Mouse (Mus musculus): ENCODE results near the gene Guca1b. TPM values are rescaled to one million over a fixed set of nuclear protein-coding genes. Genes with fewer than 3 reads are reported as not detected.

Guca1b gene
- 2.6 TPM for polyA plus RNA-seq (2015; fragmentation: Illumina TruSeq; extraction: RNeasy Lipid Tissue Mini Kit (QIAGEN cat#74804); ENCODE audit: insufficient read depth, low replicate concordance)

DNA sequence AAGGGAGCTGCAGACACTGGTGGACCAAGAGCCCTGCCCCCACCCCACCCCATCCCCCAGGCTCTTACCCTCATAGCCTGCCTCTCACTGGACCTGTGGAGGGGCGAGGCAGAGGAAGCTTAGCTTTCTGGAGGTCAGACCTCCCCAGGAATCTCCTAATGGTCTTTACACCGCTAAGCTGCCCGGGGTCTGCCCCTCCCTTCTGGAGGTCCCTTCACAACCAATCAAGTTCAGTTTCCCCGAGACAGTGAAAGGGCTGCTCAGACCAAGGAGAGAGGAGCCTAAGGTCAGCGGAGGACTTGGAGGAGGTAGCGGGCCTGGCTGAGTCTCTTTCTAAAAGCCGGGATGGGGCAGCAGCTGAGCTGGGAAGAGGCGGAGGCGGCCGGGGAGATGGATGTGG lies at the start of gene Guca1b:
TSS of gene Guca1b (plus strand) at position 249 of the 400 bp plus-strand sequence.

DNA sequence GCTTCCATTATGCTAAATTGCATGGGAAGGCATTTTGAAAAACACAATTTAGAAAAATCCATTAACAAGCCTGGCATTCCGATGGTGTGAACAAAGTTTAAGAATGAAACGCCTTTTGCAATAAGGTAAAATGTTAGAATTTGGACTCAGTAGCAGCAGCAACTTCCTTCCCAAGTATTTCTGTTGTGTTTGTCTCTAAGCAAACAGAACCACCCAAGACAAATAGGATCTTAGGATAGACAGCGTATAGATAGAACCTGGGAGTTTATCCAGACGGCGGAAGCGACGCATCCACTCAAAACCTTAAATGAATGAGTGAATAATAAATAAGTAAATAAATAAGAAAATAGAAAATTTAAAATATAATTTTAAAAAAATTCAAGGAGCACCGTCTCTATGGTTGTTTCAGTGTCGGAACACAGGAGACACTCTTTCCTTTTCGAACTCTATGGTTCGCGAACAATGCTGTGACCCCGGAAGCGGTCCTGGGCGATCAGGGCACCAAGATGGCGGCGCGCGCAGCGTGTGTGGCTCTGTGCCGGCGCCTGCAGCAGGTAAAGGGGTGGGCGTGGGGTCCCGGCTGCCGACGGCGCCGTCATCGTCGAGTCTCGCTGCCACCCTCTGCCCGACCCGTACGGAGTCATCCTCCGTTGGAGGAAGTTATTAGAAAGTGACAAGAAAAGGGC lies 16.6 kb upstream of the Guca1b start, which contains the start of gene Mrps10:
TSS of gene Mrps10 (plus strand) at position 487 of the 686 bp plus-strand sequence.

DNA sequence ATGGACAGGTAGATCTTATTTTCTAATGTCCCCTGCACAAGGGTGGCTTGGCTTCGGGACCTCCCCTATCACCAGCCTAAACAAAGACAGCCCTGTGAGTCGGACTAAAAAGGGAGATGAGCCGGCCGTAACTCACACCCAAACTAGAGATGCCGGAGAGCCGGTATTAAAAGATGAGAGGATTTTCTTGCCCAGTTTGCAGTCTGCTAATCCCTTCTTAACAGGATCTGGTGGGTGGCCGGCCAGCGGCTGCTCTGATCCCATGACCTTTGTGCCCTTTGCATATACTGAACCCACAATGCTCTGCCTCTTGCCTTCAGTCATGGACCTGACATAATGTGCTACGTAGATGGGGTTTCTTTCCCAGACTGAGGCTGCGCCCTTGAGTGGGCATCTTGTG lies 15.3 kb downstream of the Guca1b start, which contains the start of gene Guca1a:
TSS of gene Guca1a (minus strand) at position 134 of the 400 bp plus-strand sequence.

DNA sequence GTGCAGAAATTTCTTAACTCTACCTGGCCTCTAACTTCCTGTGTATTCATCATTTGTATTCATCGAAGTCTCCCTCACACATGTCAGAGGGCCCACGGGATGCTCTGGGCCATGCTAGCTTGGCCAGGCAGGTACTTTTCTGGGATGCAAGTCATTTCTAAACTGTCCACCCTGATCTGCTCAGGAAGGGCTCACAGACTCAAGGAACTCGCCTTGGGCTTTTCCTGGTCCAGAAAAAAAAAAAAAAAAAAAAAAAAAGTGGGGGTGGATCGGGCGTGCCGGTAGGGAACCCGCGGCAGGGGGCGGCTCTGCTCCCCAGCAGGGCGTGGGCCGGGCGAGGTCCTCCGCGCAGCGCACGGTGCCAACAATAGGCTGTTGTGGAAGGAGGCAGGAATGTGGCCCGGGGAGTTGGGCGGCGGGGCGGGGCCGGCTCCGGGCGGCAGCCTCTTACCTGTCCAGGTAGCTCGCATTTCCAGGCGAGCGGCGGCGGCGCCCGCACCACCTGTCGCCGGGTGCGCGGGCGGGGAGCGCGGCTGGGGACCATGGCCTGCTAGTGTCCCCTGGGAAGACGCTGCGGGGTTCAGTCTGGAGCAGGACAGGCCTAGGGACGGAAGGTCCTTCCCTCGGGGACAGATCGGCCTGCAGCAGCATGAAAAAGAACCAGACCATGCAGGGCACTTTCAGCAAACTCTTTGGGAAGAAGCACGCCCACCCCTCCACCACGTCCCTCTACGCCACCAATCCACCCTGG lies 51.1 kb downstream of the Guca1b start, which contains the start of gene AI661453:
TSS of gene AI661453 (plus strand) at position 460 of the 751 bp plus-strand sequence.

DNA sequence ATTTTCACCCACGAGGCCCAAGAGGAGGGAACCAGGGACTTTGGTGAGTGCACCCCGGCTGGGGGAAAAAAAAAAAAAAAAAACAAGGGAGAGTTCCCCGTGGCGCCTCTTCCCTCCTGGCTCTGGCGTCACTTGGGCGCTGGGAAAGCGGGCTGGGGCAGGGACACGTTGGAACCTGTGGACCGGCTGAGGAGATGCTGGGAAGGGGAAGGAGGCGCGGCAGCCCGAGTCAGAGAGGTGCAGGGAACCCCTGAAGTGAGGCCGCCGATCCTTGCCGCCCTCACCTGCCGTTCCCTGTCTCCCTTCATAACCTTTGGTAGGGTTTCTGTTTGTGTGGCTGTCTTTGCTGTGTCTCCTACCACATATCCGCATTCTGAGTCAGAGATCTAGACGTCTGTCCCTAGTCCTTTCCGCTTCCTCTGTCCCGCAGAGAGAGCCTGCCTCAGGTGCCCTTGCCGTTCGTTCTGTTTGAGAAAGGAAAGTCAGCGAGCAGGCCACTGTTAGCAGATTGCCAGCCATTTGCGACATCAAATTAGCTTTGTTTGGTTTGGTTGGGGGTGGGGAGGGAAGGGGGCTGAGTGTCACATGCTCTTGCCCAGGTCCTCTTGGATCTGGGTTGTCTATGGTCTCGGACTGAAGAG lies 51.8 kb downstream of the Guca1b start, which contains the start of gene 1700001C19Rik:
TSS of gene 1700001C19Rik (minus strand) at position 470 of the 641 bp plus-strand sequence.

Other genes with a start within 250 kb of the Guca1b start
- gene Mrps10, start 16.5 kb upstream of the Guca1b start, polyA plus RNA-seq (2015; fragmentation: Illumina TruSeq; extraction: RNeasy Lipid Tissue Mini Kit (QIAGEN cat#74804); ENCODE audit: insufficient read depth, low replicate concordance) = 36.4 TPM
- gene Guca1a, start 15.2 kb downstream of the Guca1b start, polyA plus RNA-seq (2015; fragmentation: Illumina TruSeq; extraction: RNeasy Lipid Tissue Mini Kit (QIAGEN cat#74804); ENCODE audit: insufficient read depth, low replicate concordance) = 0.40 TPM
- gene AI661453, start 51.2 kb downstream of the Guca1b start, polyA plus RNA-seq (2015; fragmentation: Illumina TruSeq; extraction: RNeasy Lipid Tissue Mini Kit (QIAGEN cat#74804); ENCODE audit: insufficient read depth, low replicate concordance) = 0.06 TPM
- not detected for gene 1700001C19Rik, start 52.0 kb downstream of the Guca1b start, polyA plus RNA-seq (2015; fragmentation: Illumina TruSeq; extraction: RNeasy Lipid Tissue Mini Kit (QIAGEN cat#74804); ENCODE audit: insufficient read depth, low replicate concordance)
- gene Taf8, start 116.9 kb downstream of the Guca1b start, polyA plus RNA-seq (2015; fragmentation: Illumina TruSeq; extraction: RNeasy Lipid Tissue Mini Kit (QIAGEN cat#74804); ENCODE audit: insufficient read depth, low replicate concordance) = 36.4 TPM
- gene Ccnd3, start 119.7 kb downstream of the Guca1b start, polyA plus RNA-seq (2015; fragmentation: Illumina TruSeq; extraction: RNeasy Lipid Tissue Mini Kit (QIAGEN cat#74804); ENCODE audit: insufficient read depth, low replicate concordance) = 122 TPM
- 7.4 TPM for gene Bysl, start 226.1 kb downstream of the Guca1b start, polyA plus RNA-seq (2015; fragmentation: Illumina TruSeq; extraction: RNeasy Lipid Tissue Mini Kit (QIAGEN cat#74804); ENCODE audit: insufficient read depth, low replicate concordance)
- gene Med20, start 226.2 kb downstream of the Guca1b start, polyA plus RNA-seq (2015; fragmentation: Illumina TruSeq; extraction: RNeasy Lipid Tissue Mini Kit (QIAGEN cat#74804); ENCODE audit: insufficient read depth, low replicate concordance) = 45.4 TPM
- 0.79 TPM for gene Gm20517, start 226.2 kb downstream of the Guca1b start, polyA plus RNA-seq (2015; fragmentation: Illumina TruSeq; extraction: RNeasy Lipid Tissue Mini Kit (QIAGEN cat#74804); ENCODE audit: insufficient read depth, low replicate concordance)
- 6.0 TPM for gene Usp49, start 245.3 kb downstream of the Guca1b start, polyA plus RNA-seq (2015; fragmentation: Illumina TruSeq; extraction: RNeasy Lipid Tissue Mini Kit (QIAGEN cat#74804); ENCODE audit: insufficient read depth, low replicate concordance)

All from spleen, adult 10 weeks (tissue).